Mouse (Mus musculus) lung, adult 18-20 months (tissue): ENCODE measurements around the gene Rin1.
"Not testable (repeated sequence)": the region's sequence is repeated elsewhere in the genome, so short reads cannot be mapped to it uniquely, and the experiment has no call there.

Experiments
- DNase-seq, 2 experiments: peaks; one replicate each; pipeline ENCODE4 v3.0.0; 2022; ENCODE audit warnings: mixed read lengths in 2 of 2

Gene Rin1

DNA sequence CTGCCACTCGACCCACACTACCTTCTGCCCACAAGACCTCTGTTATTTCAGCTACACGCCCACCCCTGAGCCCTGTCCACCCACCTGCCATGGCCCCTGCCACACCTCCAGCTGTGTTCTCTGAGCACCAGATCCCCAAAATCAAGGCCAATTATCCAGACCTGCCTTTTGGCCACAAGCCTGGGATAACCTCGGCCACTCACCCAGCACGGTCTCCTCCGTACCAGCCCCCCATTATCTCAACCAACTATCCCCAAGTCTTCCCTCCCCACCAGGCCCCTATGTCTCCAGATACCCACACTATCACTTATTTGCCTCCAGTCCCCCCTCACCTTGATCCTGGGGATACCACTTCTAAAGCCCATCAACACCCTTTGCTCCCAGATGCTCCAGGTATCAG lies 19.2 kb downstream of the Rin1 start:
- DNase-seq, result no peak

DNA sequence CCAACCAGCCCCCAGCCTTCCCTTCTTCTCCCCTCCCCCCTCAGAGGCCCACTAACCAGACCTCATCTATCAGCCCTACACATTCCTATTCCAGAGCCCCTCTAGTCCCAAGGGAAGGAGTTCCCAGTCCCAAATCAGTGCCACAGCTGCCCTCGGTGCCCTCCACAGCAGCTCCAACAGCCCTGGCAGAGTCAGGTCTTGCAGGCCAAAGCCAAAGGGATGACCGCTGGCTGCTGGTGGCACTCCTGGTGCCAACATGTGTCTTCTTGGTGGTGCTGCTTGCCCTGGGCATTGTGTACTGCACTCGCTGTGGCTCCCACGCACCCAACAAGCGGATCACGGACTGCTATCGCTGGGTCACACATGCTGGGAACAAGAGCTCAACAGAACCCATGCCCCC lies 19.7 kb downstream of the Rin1 start:
- no peak for DNase-seq

DNA sequence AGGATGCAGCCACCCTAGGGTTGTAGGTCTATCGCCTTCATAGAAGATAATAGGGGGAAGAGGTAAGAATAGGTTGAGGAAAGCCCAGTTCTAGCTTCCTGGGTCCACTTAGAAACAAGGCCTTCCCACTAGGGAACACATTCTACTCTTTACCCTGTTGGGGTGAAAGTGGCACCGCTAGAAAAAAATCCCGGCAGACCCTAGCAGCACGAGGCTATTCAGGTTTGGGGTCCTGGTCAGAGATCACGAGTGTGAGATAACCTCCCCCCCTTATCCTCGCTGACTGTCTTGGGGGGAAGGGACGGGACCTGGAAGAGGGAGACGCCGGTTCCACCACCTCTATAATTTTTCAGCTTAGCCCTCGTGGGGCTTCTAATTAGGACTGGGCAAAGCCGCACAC lies 20.8 kb downstream of the Rin1 start:
- DNase-seq, result no peak

DNA sequence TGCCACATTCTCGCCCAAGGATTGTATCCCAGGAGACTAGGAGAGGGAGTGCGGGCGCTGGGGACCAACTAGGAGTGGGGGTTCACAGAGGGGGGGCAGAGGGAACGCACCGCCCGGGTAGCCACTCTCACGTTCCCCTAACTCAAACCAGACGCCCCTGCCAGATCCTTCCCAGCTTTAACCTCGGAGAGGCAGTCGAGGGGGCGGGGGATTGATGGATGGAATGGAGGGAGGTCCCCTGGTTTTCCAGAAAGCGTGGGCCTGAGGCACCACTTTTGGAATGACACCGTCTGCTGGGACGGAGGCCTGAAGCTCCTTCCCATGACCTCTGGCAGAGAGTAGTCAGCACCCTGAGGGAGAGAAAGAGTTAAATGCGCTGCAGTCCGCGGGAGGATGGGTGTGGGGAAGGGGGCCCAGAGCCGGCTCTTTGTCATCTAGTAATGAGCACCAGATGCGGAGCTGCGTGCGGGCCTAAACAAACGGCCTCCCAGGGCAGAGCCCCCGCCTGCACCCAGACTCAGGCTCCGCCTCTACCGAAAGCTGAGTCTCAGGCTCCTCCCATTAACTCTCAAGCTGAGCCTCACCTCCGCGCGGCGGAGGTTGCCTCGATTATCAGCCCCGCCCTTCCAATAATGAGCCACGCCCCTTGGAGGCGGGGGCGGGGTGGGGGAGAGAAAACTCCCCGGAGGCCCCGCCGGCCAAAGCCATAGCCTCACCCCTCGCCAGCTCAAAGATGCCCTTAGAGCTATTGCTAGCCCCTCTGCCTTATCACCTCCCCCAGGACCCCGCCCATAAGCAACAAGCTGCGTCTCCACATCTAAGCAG lies 21.5 kb downstream of the Rin1 start:
- DNase-seq, result peak; percentile 84 to 87

DNA sequence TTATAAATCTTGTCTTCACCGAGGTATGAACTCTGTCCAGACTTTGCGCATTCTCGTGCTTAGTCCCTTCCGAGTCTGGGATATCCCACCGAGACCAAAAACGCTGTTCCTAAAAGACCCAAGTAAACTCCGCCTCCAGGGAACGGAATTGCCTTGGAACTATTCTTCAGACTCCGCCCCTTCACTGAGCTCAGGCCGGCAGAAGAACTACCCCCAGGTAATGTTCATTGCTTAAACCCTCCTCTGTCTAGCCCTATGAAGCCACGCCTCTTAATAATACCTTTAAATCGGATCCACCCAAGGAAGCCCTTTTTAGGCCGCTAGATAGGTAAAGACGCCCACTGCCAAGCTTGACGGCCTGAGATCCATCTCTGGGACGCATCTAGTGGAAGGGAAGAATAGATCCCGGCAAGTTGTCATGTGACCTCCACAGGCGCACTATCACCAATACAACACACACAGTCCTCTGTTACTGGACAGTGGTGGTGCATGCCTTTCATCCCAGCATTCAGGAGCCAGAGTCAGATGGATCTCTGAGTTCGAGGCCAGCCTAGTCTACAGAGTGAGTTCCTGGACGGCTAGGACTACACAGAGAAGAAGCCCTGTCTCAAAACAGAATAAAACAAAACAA lies 22.2 kb downstream of the Rin1 start:
- peak in 1 of 2 experiments; percentile 39 for DNase-seq

DNA sequence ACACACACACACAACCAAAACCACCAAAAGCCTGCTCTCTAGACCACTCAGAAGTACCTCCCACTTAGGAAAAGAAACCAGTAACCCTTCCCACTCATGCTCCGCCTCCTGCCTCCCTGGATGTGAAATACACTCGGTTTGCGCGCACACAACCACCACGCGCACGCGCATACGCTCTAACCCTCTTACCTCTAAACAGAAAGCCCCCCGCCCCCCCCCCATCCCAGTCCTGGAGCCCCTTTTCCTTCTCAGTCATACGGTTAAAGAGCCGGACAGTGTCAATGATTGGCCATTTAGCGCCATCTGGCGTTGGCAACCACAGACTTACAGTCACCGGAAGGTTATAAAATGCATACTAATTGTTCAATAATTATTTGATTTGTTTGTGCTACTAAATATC lies 22.7 kb downstream of the Rin1 start:
- DNase-seq, result peak; percentile 44 to 52

DNA sequence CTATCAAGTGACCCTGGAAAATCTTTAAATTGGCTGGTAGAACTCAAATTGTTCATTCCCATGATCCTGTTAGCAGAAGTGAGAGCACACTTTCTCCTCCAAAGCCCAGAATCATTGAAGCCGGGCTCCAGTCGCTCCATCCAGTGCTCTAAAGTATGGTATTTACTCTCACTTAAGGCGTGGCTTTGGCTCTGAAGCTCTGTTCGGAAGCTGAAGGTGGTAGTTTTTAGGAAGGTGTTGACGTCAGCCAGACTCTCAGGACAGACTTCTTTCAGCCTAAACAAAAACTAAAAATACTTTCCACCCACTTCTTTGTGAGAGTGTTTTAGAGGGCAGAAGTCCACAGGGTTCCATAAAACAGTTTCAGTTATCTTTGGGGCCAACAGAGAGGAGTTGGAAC lies 23.2 kb downstream of the Rin1 start:
- no peak for DNase-seq

DNA sequence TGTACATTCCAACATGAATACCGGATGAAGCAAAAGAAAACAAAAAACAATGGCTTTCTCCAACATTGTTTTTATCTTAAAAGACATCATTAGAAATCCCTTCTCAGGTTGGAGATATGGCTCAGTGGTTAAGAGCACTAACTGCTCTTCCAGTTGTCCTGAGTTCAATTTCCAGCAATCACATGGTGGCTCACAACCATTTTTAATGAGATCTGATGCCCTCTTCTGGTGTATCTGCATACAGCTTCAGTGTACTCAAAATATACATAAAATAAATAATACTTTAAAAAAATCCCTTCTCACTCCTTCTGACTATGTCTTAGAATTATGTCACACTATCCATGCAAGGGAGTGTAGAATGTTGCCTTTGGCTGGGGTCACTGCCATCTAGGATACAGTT lies 29.0 kb downstream of the Rin1 start:
- DNase-seq, result no peak

DNA sequence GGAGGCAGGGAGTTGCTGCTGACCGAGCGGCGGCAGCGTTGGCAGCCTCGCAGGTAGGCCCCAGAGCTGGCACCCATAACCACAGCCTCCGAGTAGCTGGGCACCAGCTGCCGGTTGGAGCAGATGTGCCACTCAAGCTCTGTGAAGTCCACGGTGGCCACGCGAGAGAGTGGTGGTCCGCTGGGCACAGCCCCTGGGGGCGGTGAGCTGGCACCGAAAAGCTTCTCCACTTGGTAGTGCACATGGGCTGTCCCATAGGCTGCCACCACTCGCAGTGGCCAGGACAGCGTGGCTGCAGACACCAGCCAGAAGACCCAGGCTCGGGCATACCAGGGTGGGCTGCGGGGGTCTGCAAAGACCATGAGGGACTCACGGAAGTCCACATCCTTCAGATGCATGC lies 31.7 kb downstream of the Rin1 start:
- no peak for DNase-seq

DNA sequence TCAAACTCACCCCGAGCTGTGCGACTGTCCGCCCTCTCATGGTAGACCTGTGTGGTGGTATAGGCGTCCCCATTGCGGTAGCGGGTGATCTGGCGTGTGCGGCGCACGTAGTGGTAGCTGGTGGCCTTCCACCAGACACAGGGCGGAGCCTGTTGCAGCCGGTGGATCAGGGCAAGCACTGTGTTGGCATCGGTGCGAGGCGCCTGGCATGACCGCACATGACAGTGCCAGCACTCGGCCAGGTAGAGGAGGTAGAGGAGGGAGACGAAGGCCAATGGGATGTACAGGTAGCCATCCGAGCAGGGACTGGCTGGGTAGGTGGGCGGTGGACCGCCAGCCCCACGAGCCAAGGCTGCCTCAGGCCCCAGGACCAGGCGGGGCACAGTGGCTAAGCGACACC lies 32.3 kb downstream of the Rin1 start:
- no peak for DNase-seq

DNA sequence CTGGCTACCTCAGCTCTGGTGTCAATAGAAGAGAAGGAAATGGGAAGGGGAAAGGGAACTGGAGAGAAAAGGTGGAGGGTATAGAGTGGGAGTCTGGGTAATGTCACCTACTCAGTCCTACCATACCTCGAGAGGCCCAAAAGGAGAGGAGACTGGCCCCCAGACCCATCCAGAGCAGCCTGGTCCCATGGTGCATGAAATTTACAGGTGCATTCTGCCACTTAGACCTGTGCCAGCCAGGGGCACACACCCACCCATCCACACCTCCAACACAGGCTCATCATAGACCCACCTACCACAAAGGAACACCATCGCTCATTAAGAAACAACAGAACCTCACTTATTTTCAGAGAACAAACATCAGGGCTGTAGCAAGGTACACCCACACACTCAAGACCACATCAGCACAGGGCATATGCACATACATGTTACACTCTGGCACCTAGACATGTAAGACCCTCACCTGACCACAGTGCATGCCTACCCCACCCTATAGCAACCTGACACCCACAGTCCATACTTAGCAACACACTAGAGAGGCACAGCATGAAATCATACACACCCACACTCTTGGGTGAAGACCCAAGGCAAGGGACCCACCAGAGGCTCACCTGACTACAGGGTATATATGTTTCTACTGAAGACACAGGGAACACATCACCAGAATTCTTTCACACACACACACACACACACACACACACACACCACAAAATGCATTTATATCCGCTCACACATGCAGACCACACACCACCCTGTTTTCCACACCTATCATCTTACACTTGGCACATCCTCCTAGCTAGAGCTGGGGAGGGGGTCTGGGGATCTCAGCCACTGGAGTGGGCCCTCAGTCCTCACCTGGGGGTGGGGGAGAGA lies 33.9 kb downstream of the Rin1 start:
- no peak for DNase-seq

DNA sequence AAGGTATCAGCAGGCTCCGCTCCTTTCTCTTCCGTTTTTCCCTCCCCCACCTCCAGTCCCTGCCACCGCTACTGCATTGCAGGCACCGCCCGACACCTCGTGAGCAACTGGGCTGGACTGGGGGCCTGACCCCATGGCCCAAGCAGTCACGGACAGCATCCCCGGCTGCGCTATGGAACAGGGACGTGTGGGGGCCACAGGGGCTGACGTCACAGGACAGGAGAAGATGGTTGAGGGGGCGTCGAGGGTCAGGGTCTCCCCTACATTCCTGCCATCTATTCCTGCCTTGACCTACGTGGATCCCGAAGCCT lies 34.5 kb downstream of the Rin1 start:
- DNase-seq, result no peak

DNA sequence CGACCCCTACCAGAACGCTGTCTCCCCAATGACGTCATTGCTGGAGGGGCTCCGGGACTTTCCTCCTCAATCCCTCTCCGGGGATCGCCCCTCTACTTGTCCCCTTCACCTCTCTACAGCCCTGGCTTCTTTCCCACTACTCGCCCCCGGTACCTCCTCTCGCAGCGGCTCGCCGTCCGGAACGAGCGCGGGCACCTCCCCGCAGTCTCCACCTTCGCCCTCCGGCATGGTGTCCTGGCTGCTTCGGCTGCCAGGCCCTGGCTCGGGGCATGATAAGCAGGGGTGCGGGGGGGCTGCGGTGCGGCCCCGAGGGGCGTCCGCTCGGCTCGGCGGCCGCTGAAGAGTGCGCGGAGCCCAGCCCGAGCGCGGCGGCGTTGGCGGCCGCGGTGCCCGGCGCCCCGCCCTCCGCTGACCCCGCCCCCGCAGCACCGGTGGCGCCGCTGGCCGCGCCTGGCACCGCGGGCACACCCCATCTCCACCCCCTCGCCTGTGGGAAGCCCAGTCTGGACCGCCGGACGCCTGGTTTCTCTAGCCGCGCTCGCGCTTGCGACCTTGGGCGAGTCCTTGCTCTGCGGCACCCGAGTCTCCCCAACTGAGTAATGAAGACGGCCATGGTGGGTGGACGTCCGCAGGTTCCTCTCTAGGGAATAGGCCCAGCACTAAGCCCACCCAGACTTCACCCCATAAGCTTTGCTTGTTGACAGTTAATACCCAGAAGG lies 35.0 kb downstream of the Rin1 start, which contains the start of gene Tmem151a:
Gene Tmem151a (minus strand): TSS at position 387 of the 719 bp plus-strand sequence.
- peak; percentile 63 to 70 for DNase-seq

DNA sequence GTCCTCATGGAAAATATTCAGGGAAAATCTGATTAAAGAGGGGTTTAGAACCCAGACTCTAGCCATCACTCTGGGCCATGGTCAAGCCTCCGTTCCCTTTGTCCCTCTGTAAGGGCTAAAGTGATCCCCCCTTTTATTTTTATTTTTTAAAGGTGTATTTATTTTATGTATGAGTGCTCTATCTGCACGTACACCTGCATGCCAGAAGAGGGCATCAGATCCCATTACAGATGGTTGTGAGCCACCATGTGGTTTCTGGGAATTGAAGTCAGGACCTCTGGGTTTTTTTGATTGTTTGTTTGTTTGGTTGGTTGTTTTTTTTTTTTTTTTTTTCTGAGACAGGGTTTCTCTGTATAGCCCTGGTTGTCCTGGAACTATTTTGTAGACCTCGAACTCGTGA lies 36.3 kb downstream of the Rin1 start:
- not testable (repeated sequence) for DNase-seq

DNA sequence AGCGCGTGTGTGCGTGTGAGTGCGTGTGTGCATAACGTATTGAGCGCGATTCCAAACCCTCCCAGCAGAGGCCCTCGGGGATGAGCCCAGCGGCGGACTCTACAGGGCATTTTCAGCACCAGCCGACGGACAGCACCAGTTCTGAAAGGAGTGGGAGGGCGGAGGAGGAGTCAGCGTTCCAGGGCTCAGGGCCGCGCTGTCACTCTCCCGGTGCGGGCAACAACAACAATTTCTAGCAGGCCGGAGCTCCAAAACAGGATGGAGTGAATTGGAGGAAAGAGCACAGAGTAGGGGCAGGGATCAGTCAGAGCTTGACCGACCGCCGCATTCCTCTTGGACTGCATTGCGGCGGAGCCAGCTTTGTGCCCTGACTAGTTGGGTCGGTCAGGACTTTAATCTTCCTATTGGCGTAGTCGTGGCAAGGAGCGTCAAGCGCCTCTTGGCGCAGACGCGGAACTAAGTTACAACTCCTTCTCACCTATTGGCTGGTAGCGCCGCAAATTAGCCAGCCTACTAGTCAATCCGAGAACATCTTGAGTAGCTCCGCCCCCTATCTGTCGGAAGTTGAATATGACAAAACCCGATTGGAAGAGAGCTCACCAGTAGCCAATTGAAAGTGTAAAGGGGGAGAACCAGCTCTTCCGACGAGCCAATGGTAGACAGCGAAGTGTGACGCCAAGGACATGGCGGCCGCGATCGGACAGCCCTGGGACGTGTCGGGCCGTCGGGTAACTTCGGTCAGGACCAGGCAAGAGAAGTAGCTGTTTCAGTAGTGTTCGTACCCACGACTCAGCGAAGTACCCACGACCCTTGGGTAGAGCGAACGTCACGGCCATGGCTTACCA lies 37.8 kb downstream of the Rin1 start, which contains the start of gene Yif1a:
Gene Yif1a (plus strand): TSS at position 655 of the 845 bp plus-strand sequence.
- DNase-seq, result peak; percentile 97 to 98

DNA sequence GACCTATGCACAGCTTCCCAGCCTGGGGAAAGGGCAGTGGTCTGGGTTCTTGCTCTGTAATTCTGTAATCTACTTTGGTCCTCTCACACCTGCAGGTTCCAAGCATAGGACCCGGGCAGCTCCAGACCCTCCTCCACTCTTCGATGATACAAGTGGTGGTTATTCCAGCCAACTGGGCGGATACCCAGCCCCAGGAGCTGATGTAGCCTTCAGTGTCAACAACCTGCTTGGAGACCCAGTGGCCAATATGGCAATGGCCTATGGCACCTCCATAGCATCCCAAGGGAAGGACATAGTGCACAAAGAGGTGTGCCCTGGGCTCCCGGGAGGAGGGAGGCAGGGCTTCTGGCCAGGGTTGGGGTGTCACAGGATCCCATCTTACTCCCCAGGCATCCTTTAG lies 39.0 kb downstream of the Rin1 start:
- DNase-seq, result no peak

DNA sequence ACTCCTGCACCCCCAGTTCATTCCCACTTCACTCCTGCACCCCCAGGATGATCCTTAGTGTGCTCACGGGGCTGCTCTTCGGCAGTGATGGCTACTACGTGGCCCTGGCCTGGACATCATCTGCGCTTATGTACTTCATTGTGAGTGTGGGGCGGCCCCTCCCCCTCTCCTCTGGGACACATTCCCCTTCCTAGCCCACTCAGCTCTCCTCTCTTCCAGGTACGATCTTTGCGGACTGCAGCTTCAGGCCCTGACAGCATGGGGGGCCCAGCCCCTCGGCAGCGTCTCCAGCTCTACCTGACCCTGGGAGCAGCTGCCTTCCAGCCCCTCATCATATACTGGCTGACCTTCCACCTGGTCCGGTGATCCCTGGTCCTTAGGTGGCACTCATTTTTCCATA lies 41.8 kb downstream of the Rin1 start:
- DNase-seq, result no peak

DNA sequence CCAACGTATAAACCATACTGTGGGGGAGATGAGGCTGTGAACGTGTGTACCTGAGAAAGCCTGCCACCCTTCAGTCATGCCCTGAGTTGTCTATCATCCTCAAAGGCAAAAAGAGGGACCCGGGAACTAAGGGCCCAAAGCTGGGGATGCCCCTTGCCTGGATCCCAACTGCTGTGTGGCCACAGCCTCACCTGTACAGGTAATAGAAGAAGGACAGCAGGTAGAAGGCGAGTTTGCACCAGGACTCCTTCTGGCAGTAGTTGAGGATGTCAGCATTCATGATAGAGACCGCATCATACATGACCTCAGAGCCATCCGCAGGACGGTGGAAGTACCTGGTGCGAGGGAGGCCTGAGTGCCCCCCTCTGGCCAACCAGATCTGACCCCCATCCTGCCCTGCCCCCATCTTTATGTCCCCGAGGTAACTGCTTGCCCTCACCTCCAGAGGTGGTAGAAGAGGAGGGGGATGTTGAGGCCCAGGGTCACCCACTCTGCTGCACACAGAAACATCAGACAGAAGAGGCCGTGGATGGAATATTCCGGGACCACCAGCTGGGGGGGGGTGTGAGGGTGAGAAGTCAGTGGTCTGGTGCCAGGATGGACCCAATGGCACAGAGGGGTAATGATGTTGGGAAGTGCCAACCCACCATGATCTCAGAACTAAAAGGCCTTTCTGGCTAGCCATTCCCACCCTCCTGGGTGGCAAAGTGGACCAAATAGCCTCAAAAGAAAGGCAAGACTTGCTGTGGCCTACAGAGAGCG lies 43.4 kb downstream of the Rin1 start:
- DNase-seq, result no peak

DNA sequence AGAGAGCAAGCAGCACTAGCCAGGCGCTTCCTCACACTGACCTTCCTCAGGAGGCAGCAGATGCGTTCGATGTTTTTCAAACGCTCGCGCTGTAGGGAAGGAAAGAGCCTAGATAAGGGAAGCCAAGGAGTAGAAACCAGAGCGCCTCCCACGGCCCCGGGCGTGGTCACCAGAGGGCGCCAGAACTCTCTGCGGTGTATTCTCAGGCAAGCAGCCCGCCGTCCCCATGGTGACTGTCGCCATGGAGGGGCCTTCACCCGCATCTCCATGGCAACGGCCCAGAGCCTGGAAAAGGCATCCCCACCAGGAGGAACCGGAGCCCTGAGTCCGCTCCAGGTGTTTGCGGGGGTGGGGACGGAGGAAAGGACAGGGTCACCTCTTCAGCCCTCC lies 44.0 kb downstream of the Rin1 start:
- peak; percentile 84 to 88 for DNase-seq

DNA sequence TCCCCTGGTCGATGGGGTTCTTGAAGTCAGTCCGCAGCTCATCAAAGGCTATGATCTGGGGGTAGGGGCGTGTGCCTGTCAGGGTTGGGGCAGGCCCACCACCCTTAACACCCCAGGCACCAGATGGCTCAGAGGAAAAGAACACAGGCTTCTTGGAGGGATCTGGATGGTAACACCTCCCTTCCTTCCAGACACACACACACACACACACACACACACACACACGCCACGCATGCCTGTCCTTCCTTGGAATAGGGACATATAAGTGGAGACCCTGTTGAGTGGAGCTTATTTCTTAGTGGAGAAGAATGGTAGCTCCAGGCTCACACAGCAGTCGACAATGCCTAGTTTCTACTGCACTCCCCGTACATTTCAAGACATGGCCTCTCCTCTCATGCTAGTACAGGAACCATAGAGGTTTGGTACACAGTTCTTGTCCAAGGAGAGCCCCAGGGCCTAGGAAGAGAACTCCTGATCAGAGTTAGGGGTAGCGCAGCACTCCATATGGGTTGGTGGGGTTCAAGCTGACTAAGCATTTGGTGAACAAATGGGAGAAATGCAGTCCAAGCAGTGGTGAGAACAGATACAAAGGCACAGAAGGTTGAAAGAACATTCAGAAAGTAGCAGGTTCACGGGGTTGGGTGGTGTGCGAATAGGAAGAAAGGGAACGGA lies 44.6 kb downstream of the Rin1 start:
- no peak for DNase-seq
